Mouse (Mus musculus): Measurements from ENCODE around the gene Cdkn2d.

DNA sequence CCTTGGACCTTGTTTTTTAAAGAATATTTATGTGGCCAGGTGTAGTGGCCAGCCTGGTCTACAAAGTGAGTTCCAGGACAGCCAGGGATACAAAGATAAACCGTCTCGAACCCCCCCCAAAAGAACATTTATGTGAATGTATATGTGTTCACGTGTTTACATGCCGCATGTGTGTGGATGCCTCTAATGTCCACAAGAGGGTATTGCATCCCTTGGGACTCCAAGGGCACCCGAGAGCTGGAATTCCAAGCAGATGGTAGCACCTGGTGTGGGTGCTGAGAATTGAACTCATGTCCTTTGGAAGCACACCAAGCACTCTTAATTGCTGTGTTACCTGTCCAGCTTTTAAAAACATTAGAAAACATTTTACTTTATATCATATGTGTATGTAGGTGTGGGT is 7.6 kb downstream of the Cdkn2d start:
- peak; percentile 43 for TF ChIP-seq CTCF (IDR thresholded peaks at IDR 0.05; ENCODE audit: low read depth)
- TF ChIP-seq EP300 (IDR thresholded peaks at IDR 0.05; ENCODE audit: low read depth) = no peak

All from liver, embryonic 14.5 days (tissue).